Mouse (Mus musculus) forebrain, embryonic 14.5 days (tissue): ENCODE results near the gene Lmod2. TPM values are rescaled to one million over a fixed set of nuclear protein-coding genes. Genes with fewer than 3 reads are reported as not detected.

ENCODE experiments used
- ATAC-seq: fragments of 200-750 bp; cut with Nextera tagmentation; 2 replicates; pipeline ENCODE4 v1.8.0; 2017; ENCODE audit warnings: mild to moderate bottlenecking, moderate library complexity
- DNase-seq: peaks from one replicate; pipeline ENCODE4 v3.0.0-alpha.2; 2015; ENCODE audit warnings: low spot score
- H3K27ac ChIP-seq: fragments of 300-500 bp; sonication (generic); 2 replicates; pipeline ENCODE4 v1.5.1; 2014; ENCODE audit warnings: low read depth, mild to moderate bottlenecking, control low read depth, low read length, moderate library complexity
- H3K27me3 ChIP-seq: fragments of 300-500 bp; sonication (generic); replicated peaks from 2 replicates; pipeline ENCODE4 v1.6.1; 2014; ENCODE audit warnings: low read length, control low read depth, mixed read lengths; ENCODE audit not compliant: control insufficient read depth, insufficient read depth
- H3K36me3 ChIP-seq: fragments of 300-500 bp; sonication (generic); 2 replicates; pipeline ENCODE4 v1.6.1; 2014; ENCODE audit warnings: low read length, control low read depth; ENCODE audit not compliant: control insufficient read depth, insufficient read depth
- H3K4me1 ChIP-seq: fragments of 300-500 bp; sonication (generic); 2 replicates; pipeline ENCODE4 v1.6.1; 2014; ENCODE audit warnings: antibody characterized with exemption, low read length, control low read depth; ENCODE audit not compliant: control insufficient read depth, insufficient read depth
- H3K4me2 ChIP-seq: fragments of 300-500 bp; sonication (generic); 2 replicates; pipeline ENCODE4 v1.6.1; 2014; ENCODE audit warnings: mild to moderate bottlenecking, control low read depth, low read length
- H3K4me3 ChIP-seq: fragments of 300-500 bp; sonication (generic); 2 replicates; pipeline ENCODE4 v1.5.1; 2014; ENCODE audit warnings: low read depth, low read length, control low read depth
- H3K9ac ChIP-seq: fragments of 300-500 bp; sonication (generic); 2 replicates; pipeline ENCODE4 v1.6.1; 2014; ENCODE audit warnings: mild to moderate bottlenecking, low read length, control low read depth, moderate library complexity
- H3K9me3 ChIP-seq: fragments of 300-500 bp; sonication (generic); replicated peaks from 2 replicates; pipeline ENCODE4 v1.6.1; 2016; ENCODE audit warnings: low read length, control low read depth, mixed read lengths; ENCODE audit not compliant: control insufficient read depth
- WGBS: fragments of 180-500 bp; shearing (Covaris S2); extraction: QIAGEN DNeasy Blood & Tissue Kit; methylation state at CpG from one replicate; pipeline ENCODE4 v1.1.7; 2014; 5-methylcytosine and 5-hydroxymethylcytosine counted together
- polyA plus RNA-seq: library from polyadenylated mRNA; unstranded; fragments of >200 nt; fragmentation: Nextera tagmentation; extraction: Ambion mirVana; gene quantifications from 2 replicates; pipeline ENCODE4 v1.2.1, GENCODE M21; 2014

Lmod2 gene
- polyA plus RNA-seq, 1 experiment from 2014 or later: not detected

DNA sequence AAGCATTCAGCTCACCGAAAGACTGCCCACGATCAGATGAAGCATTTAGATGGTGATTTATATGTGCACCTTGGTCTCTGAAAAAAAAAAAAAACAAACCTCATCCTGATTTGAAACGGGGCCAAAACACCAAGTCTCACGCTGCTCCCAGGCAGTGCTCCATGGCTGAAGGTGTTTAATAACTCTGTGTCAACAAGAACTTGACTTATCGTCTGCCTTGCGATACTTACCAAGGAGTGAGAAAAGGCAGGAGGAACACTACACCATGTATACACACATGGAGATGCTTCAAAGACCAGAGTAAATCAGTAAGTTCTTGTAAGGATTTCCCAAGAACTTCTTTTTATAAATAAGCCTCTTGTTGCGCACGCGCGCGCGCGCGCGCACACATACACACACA lies 10.0 kb downstream of the Lmod2 start:
- Histone ChIP-seq H3K9me3 (no peaks in the 10 kb centered on the region), H3K27me3 (no peaks in the 10 kb centered on the region), H3K4me1 (no peaks in the 10 kb centered on the region), H3K9ac (no peak overlapping the region), H3K27ac (no peak overlapping the region), H3K4me3 (no peak overlapping the region), H3K36me3 (no peaks in the 10 kb centered on the region), H3K4me2 (no peak overlapping the region)
- DNase-seq (no peak), ATAC-seq (no peak)
- WGBS: 91% methylated on average over 15 of the region's 15 CpGs

DNA sequence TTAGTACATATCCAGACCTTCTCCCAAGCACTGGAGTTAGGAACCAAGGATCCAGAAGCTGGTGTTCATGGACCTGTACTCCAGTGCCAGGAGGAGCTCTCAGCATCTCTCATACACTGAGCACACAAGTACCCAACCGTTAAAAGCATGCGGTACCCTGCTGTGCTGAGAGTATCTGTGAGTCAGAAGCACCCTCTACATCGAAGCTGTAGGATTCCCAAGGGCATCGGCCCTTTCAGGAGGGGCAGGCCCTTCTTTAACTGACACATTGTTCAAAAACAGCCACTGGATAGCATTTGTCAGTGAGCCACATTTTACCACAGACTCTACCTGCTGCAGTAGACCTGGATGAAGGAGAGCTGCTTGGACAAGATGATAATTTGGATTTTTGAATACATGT lies 10.6 kb downstream of the Lmod2 start:
- no peaks in the 10 kb centered on the region for H3K27me3 ChIP-seq
- no peak overlapping the region for H3K27ac ChIP-seq
- DNase-seq (no peak), ATAC-seq (no peak)
- H3K4me1 ChIP-seq: no peaks in the 10 kb centered on the region
- H3K9me3 ChIP-seq: no peaks in the 10 kb centered on the region
- H3K9ac ChIP-seq: no peak overlapping the region
- no peak overlapping the region for H3K4me2 ChIP-seq
- H3K36me3 ChIP-seq: 0 out of 2 replicates have a peak, but pooled peaks cover under 1% of the 10 kb centered on the region
- WGBS: 85% methylated on average over 4 of the region's 4 CpGs
- no peak overlapping the region for H3K4me3 ChIP-seq

DNA sequence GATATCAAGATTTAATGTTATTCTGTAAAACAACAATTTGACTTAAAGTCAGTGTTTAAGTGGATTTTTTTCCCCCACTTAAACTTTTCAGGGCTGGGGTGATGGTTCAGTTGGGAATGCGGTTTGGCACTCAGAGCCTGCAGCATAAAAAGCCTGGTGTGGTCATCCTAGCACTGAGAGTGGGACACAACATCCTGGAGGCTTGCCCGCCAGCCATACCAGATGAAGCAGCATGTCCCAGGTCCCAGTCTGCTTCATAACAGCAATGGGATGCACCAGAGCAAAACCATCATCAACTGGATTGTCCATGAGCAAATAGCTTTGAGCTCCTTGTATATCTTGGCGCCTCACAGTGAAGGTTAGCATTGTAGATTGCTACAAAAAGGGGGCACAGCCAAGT lies 11.1 kb downstream of the Lmod2 start:
- no peak for DNase-seq
- no peak overlapping the region for H3K9ac ChIP-seq
- no peaks in the 10 kb centered on the region for H3K27me3 ChIP-seq
- no peaks in the 10 kb centered on the region for H3K4me1 ChIP-seq
- 87% methylated on average over 3 of the region's 3 CpGs for WGBS
- no peak overlapping the region for H3K4me3 ChIP-seq
- H3K4me2 ChIP-seq: no peak overlapping the region
- H3K9me3 ChIP-seq: no peaks in the 10 kb centered on the region
- H3K36me3 ChIP-seq: 0 out of 2 replicates have a peak, but pooled peaks cover 5% of the 10 kb centered on the region
- no peak overlapping the region for H3K27ac ChIP-seq
- ATAC-seq: no peak

DNA sequence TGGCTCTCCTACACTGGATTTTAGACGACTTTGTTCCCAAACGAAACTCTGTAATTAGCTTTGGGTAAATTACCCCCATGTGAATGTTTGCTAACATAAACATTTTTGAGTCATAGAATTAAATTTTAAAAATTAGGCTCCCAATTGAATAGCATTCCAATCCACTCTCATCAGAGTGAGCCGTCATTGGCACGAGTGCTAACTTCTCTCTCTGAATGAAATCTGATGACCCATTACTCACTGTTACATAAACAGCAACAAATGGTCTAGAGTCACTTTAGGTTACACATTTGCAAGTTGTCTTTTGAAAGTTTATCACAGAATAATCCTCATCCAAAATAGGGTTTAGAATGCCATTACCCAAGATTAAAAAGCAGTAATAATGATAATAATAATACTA lies 12.0 kb downstream of the Lmod2 start:
- no peaks in the 10 kb centered on the region for H3K27me3 ChIP-seq
- no peak overlapping the region for H3K4me2 ChIP-seq
- no peak for DNase-seq
- peaks cover 7% of the 10 kb centered on the region; the same call in 1 of the 2 replicates for H3K36me3 ChIP-seq
- H3K4me1 ChIP-seq: no peaks in the 10 kb centered on the region
- no peaks in the 10 kb centered on the region for H3K9me3 ChIP-seq
- no peak overlapping the region for H3K27ac ChIP-seq
- WGBS: 78% methylated on average over 4 of the region's 4 CpGs
- H3K9ac ChIP-seq: no peak overlapping the region
- no peak for ATAC-seq
- H3K4me3 ChIP-seq: no peak overlapping the region

DNA sequence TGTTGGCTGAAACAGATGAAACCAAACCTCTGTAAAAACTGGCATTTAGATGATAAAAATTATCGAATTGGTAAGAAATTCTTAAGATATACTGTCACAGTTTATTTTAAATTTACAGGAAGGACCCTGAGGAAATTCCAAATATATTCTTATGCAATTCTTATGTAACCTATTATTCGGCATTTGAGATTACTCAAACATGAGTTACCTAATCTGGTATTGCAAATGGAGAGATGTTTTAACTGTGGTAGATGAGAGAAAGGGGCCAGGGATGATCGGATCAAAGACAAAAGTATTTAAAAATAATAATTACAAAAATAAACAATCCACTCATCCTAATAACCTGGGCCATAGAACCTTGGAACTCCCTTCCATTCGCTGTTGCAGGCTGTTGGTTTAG lies 12.8 kb downstream of the Lmod2 start:
- no peaks in the 10 kb centered on the region for H3K27me3 ChIP-seq

DNA sequence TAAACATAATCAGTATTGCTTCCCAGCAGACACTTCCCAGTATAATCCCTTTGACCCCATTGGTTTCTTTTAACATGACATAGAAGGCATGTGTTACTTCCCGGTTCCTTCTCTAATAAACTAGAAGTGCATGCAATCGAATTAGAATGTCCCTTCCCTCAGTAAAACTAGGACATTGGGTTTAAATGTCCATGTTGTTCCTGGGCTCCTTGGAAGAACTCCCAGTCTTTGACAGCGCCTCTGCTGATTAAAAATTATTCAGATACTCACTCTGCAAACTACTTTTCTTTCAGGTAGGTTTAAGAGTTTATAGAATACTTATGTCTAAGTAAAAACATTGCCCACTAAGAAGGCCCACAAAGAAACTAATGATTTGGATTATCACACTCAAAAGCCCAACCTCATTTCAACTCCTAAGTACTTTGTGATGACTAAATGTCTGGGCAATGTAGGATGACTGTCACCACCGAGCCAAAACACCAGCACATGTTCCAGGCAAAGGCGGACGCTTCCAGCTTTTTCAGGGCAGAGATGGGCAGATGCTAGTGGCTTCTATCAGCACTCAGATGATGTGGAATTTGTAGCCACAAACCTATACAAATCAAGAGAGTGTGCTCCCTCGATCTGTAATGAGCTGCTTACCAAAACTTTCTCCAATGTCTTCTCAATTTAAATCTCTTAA lies 14.7 kb downstream of the Lmod2 start:
- H3K36me3 ChIP-seq: peaks cover 26% of the 10 kb centered on the region
- no peak overlapping the region for H3K4me3 ChIP-seq
- no peak for DNase-seq
- no peak overlapping the region for H3K4me2 ChIP-seq
- 93% methylated on average over 7 of the region's 7 CpGs for WGBS
- ATAC-seq: no peak
- H3K27ac ChIP-seq: no peak overlapping the region
- H3K9ac ChIP-seq: no peak overlapping the region
- no peaks in the 10 kb centered on the region for H3K27me3 ChIP-seq
- H3K4me1 ChIP-seq: no peaks in the 10 kb centered on the region
- no peaks in the 10 kb centered on the region for H3K9me3 ChIP-seq

More for the DNA sequence above, 12.8 kb downstream of the Lmod2 start:
- Histone ChIP-seq H3K36me3 (peaks cover 14% of the 10 kb centered on the region), H3K4me3 (no peak overlapping the region), H3K27ac (no peak overlapping the region), H3K9ac (no peak overlapping the region), H3K4me1 (no peaks in the 10 kb centered on the region), H3K9me3 (no peaks in the 10 kb centered on the region), H3K4me2 (no peak overlapping the region)
- DNase-seq (no peak), ATAC-seq (no peak)
- WGBS: 91% methylated on average over 4 of the region's 4 CpGs

DNA sequence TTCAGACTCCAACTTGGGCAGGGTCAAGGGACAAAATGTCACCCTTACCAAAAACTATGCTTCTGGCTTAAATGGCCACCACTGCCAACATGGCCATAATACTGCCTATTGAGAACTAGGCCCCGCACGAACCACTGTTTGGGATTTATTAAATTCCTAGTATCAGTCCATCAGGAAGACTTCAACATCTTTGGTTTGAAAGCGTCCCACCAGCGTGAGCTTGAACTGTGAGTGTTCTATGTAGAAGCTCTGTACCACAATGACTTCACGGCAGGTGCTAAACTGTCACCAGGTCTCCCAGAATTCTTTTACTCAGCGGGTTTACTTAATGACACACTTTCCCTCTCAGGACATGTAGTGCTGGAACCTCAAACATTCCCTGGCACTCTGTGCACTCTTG lies 15.8 kb downstream of the Lmod2 start:
- H3K27me3 ChIP-seq: no peaks in the 10 kb centered on the region
- peaks cover 36% of the 10 kb centered on the region for H3K36me3 ChIP-seq
- no peaks in the 10 kb centered on the region for H3K9me3 ChIP-seq
- DNase-seq: no peak
- H3K9ac ChIP-seq: no peak overlapping the region
- no peak overlapping the region for H3K27ac ChIP-seq
- no peak overlapping the region for H3K4me2 ChIP-seq
- no peak for ATAC-seq
- no peak overlapping the region for H3K4me3 ChIP-seq
- WGBS: 94% methylated on average over 6 of the region's 6 CpGs
- H3K4me1 ChIP-seq: no peaks in the 10 kb centered on the region

DNA sequence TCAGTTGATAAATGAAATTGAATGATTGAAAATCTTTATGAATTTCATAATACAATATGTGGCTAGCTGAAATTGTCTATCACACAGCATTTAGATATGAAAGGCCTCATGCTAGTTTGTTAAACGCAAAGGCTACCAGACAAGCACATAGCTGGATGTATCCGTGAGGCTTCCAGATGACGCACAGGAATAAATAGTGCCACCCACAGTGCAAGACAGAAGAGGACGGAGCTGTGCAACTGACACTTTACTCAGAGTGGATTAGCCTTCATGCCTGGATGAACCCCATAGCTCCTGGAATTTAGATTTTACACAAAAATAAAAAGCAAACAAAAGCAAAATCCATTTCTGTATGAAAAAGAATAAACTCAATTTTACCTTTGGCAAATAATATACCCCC lies 16.4 kb downstream of the Lmod2 start:
- Histone ChIP-seq H3K9me3 (no peaks in the 10 kb centered on the region), H3K27me3 (no peaks in the 10 kb centered on the region), H3K4me3 (no peak overlapping the region), H3K27ac (no peak overlapping the region), H3K4me1 (no peaks in the 10 kb centered on the region), H3K36me3 (peaks cover 37% of the 10 kb centered on the region), H3K9ac (no peak overlapping the region), H3K4me2 (no peak overlapping the region)
- WGBS: 29% methylated on average over 4 of the region's 4 CpGs
- ATAC-seq: no peak
- no peak for DNase-seq

DNA sequence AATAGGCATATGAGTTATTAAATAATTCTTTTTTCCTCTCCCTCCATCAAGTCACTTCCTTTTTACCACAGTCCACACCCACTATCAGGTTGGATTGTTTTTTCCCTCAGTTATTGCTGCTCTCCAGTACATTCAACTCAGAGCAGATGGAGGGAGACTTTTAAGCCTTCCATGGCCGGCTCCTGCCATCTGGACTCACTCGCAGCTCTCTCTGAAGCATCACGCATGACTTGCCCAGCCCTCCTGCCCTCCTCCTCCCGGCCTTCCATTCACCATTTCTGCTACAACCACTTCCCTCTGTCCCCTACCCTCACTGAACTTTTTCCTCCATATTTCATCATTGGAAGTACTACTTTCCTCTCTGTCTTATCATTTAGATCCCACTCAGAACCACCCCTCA lies 19.2 kb downstream of the Lmod2 start:
- Histone ChIP-seq H3K4me1 (no peaks in the 10 kb centered on the region), H3K9me3 (no peaks in the 10 kb centered on the region), H3K4me2 (no peak overlapping the region), H3K4me3 (no peak overlapping the region), H3K27ac (no peak overlapping the region), H3K9ac (no peak overlapping the region), H3K27me3 (no peaks in the 10 kb centered on the region), H3K36me3 (peaks cover 44% of the 10 kb centered on the region)
- DNase-seq: no peak
- ATAC-seq: no peak
- 78% methylated on average over 4 of the region's 4 CpGs for WGBS
